Mouse (Mus musculus): ENCODE results near the gene Stbd1. TPM values are rescaled to one million over a fixed set of nuclear protein-coding genes. Genes with fewer than 3 reads are reported as not detected.

Gene Stbd1
- polyA plus RNA-seq, 1 experiment from 2014 or later = 131 TPM

GRCm38 (mm10) chr5:92595026-92595425 lies 7.8 kb upstream of the Stbd1 start:
- 77% methylated on average over 5 of the region's 5 CpGs for WGBS
- no peak for ATAC-seq (ENCODE audit: borderline replicate concordance, extremely low read depth, low FRiP score, low TSS enrichment)

GRCm38 (mm10) chr5:92596865-92597264 lies 6.0 kb upstream of the Stbd1 start:
- no peak for ATAC-seq (ENCODE audit: borderline replicate concordance, extremely low read depth, low FRiP score, low TSS enrichment)
- H3K27ac ChIP-seq = no peak overlapping the region
- WGBS = 80% methylated on average over 8 of the region's 8 CpGs

More at GRCm38 (mm10) chr5:92595026-92595425, 7.8 kb upstream of the Stbd1 start:
- Histone ChIP-seq H3K9ac (no peak overlapping the region), H3K27ac (no peak overlapping the region), H3K36me3 (no peaks in the 10 kb centered on the region), H3K4me1 (no peaks in the 10 kb centered on the region), H3K27me3 (no peaks in the 10 kb centered on the region), H3K9me3 (no peaks in the 10 kb centered on the region), H3K4me3 (no peak overlapping the region), H3K4me2 (no peak overlapping the region)

GRCm38 (mm10) chr5:92599030-92599429 lies 3.8 kb upstream of the Stbd1 start:
- Histone ChIP-seq H3K4me2 (no peak overlapping the region), H3K9me3 (no peaks in the 10 kb centered on the region), H3K4me1 (peaks cover 4% of the 10 kb centered on the region; the same call in 1 of the 2 replicates), H3K4me3 (no peak overlapping the region), H3K27ac (no peak overlapping the region), H3K27me3 (peaks cover 3% of the 10 kb centered on the region; the same call in 1 of the 2 replicates), H3K9ac (no peak overlapping the region), H3K36me3 (no peaks in the 10 kb centered on the region)
- WGBS = 66% methylated on average over 10 of the region's 10 CpGs
- no peak for ATAC-seq (ENCODE audit: borderline replicate concordance, extremely low read depth, low FRiP score, low TSS enrichment)

More at GRCm38 (mm10) chr5:92596865-92597264, 6.0 kb upstream of the Stbd1 start:
- Histone ChIP-seq H3K4me1 (no peaks in the 10 kb centered on the region), H3K4me2 (no peak overlapping the region), H3K9me3 (no peaks in the 10 kb centered on the region), H3K9ac (no peak overlapping the region), H3K27me3 (peaks cover 3% of the 10 kb centered on the region; the same call in 1 of the 2 replicates), H3K36me3 (no peaks in the 10 kb centered on the region), H3K4me3 (no peak overlapping the region)

GRCm38 (mm10) chr5:92604452-92605247 lies 1.8 kb downstream of the Stbd1 start:
- Histone ChIP-seq H3K36me3 (peaks cover 16% of the 10 kb centered on the region), H3K4me3 (peak overlapping the region; percentile 87), H3K9me3 (no peaks in the 10 kb centered on the region), H3K4me2 (peak overlapping the region; percentile 89), H3K27me3 (peaks cover 3% of the 10 kb centered on the region; the same call in 1 of the 2 replicates), H3K9ac (peak overlapping the region; percentile 94), H3K4me1 (peaks cover 25% of the 10 kb centered on the region), H3K27ac (peak overlapping the region; percentile 91)
- ATAC-seq (ENCODE audit: borderline replicate concordance, extremely low read depth, low FRiP score, low TSS enrichment) = peak; percentile 66
- WGBS = 19% methylated on average over 10 of the region's 10 CpGs

- ATAC-seq (ENCODE audit: borderline replicate concordance, extremely low read depth, low FRiP score, low TSS enrichment) = no peak
- no peak overlapping the region for H3K4me2 ChIP-seq
- peaks cover 16% of the 10 kb centered on the region for H3K36me3 ChIP-seq
- no peak overlapping the region for H3K4me3 ChIP-seq
- no peaks in the 10 kb centered on the region for H3K27me3 ChIP-seq
- H3K4me1 ChIP-seq = peaks cover 21% of the 10 kb centered on the region
- H3K9me3 ChIP-seq = no peaks in the 10 kb centered on the region
- H3K27ac ChIP-seq = no peak overlapping the region
- H3K9ac ChIP-seq = no peak overlapping the region
- 84% methylated on average over 5 of the region's 5 CpGs for WGBS
Measured at GRCm38 (mm10) chr5:92607492-92608229, 4.8 kb downstream of the Stbd1 start.

GRCm38 (mm10) chr5:92612756-92613155 lies 9.9 kb downstream of the Stbd1 start:
- Histone ChIP-seq H3K4me1 (no peaks in the 10 kb centered on the region), H3K4me3 (no peak overlapping the region), H3K36me3 (no peaks in the 10 kb centered on the region), H3K27me3 (no peaks in the 10 kb centered on the region), H3K27ac (no peak overlapping the region), H3K9me3 (no peaks in the 10 kb centered on the region), H3K9ac (no peak overlapping the region), H3K4me2 (no peak overlapping the region)
- WGBS = 79% methylated on average over 4 of the region's 4 CpGs
- no peak for ATAC-seq (ENCODE audit: borderline replicate concordance, extremely low read depth, low FRiP score, low TSS enrichment)

GRCm38 (mm10) chr5:92621883-92622282 lies 19.0 kb downstream of the Stbd1 start:
- peak overlapping the region; percentile 63 for H3K27ac ChIP-seq
- ATAC-seq (ENCODE audit: borderline replicate concordance, extremely low read depth, low FRiP score, low TSS enrichment) = peak; percentile 14; the same call in 1 of the 2 replicates

GRCm38 (mm10) chr5:92627896-92628295 lies 25.1 kb downstream of the Stbd1 start:
- no peak overlapping the region for H3K4me3 ChIP-seq
- H3K9me3 ChIP-seq = no peaks in the 10 kb centered on the region
- no peak overlapping the region for H3K9ac ChIP-seq
- 36% methylated on average over 7 of the region's 7 CpGs for WGBS
- H3K36me3 ChIP-seq = no peaks in the 10 kb centered on the region
- no peak overlapping the region for H3K4me2 ChIP-seq
- peaks cover 10% of the 10 kb centered on the region; the same call in 1 of the 2 replicates for H3K4me1 ChIP-seq
- H3K27ac ChIP-seq = peak overlapping the region; percentile 62
- peak; percentile 95 for ATAC-seq (ENCODE audit: borderline replicate concordance, extremely low read depth, low FRiP score, low TSS enrichment)
- H3K27me3 ChIP-seq = no peaks in the 10 kb centered on the region

More at GRCm38 (mm10) chr5:92621883-92622282, 19.0 kb downstream of the Stbd1 start:
- Histone ChIP-seq H3K36me3 (no peaks in the 10 kb centered on the region), H3K9me3 (no peaks in the 10 kb centered on the region), H3K4me1 (no peaks in the 10 kb centered on the region), H3K27me3 (no peaks in the 10 kb centered on the region), H3K9ac (no peak overlapping the region), H3K4me3 (no peak overlapping the region), H3K4me2 (no peak overlapping the region)
- WGBS = 45% methylated on average over 5 of the region's 5 CpGs

- H3K9ac ChIP-seq = no peak overlapping the region
- no peaks in the 10 kb centered on the region for H3K4me1 ChIP-seq
- no peak overlapping the region for H3K4me2 ChIP-seq
- ATAC-seq (ENCODE audit: borderline replicate concordance, extremely low read depth, low FRiP score, low TSS enrichment) = no peak
- whole genome bisulfite sequencing = 57% methylated on average over 4 of the region's 4 CpGs
- H3K36me3 ChIP-seq = no peaks in the 10 kb centered on the region
- no peaks in the 10 kb centered on the region for H3K27me3 ChIP-seq
- H3K9me3 ChIP-seq = no peaks in the 10 kb centered on the region
- no peak overlapping the region for H3K4me3 ChIP-seq
- no peak overlapping the region for H3K27ac ChIP-seq
Measured at GRCm38 (mm10) chr5:92633526-92633925, 30.7 kb downstream of the Stbd1 start.

- Histone ChIP-seq H3K4me2 (no peak overlapping the region), H3K27ac (no peak overlapping the region), H3K4me1 (no peaks in the 10 kb centered on the region), H3K27me3 (no peaks in the 10 kb centered on the region), H3K9me3 (no peaks in the 10 kb centered on the region), H3K36me3 (no peaks in the 10 kb centered on the region), H3K9ac (no peak overlapping the region), H3K4me3 (no peak overlapping the region)
- WGBS = 59% methylated on average over 3 of the region's 3 CpGs
- no peak for ATAC-seq (ENCODE audit: borderline replicate concordance, extremely low read depth, low FRiP score, low TSS enrichment)
Measured at GRCm38 (mm10) chr5:92634916-92635315, 32.1 kb downstream of the Stbd1 start.

- H3K9me3 ChIP-seq = no peaks in the 10 kb centered on the region
- no peak overlapping the region for H3K27ac ChIP-seq
- WGBS = 78% methylated on average over 5 of the region's 5 CpGs
- H3K4me2 ChIP-seq = no peak overlapping the region
- ATAC-seq (ENCODE audit: borderline replicate concordance, extremely low read depth, low FRiP score, low TSS enrichment) = no peak
- H3K4me3 ChIP-seq = no peak overlapping the region
- H3K27me3 ChIP-seq = no peaks in the 10 kb centered on the region
- H3K9ac ChIP-seq = no peak overlapping the region
- no peaks in the 10 kb centered on the region for H3K4me1 ChIP-seq
- H3K36me3 ChIP-seq = no peaks in the 10 kb centered on the region
Measured at GRCm38 (mm10) chr5:92635891-92636290, 33.0 kb downstream of the Stbd1 start.

GRCm38 (mm10) chr5:92640861-92641260 lies 38.0 kb downstream of the Stbd1 start:
- Histone ChIP-seq H3K27me3 (no peaks in the 10 kb centered on the region), H3K4me2 (no peak overlapping the region), H3K4me1 (no peaks in the 10 kb centered on the region), H3K9ac (no peak overlapping the region), H3K36me3 (no peaks in the 10 kb centered on the region), H3K27ac (no peak overlapping the region), H3K9me3 (no peaks in the 10 kb centered on the region), H3K4me3 (no peak overlapping the region)
- no peak for ATAC-seq (ENCODE audit: borderline replicate concordance, extremely low read depth, low FRiP score, low TSS enrichment)
- 67% methylated on average over 3 of the region's 3 CpGs for WGBS
